Mouse (Mus musculus) gastrocnemius, postnatal 36 days (tissue): ENCODE data around the gene Slc50a1. TPM values are rescaled to one million over a fixed set of nuclear protein-coding genes. Genes with fewer than 3 reads are reported as not detected.
A peak's percentile ranks its signal among the peaks of the same experiment; 100 is the strongest.

Experiments
- DNase-seq, 2 experiments: peaks; one replicate each; pipeline ENCODE4 v3.0.0; 2022
- intact Hi-C: fragments of 180-260 bp; cut with DNase I; formaldehyde crosslinking; loops from one replicate; pipeline ENCODE4 v1.15.1; 2025
- total RNA-seq, 2 experiments: library from RNA; stranded (reverse); gene quantifications; 2 replicates each; pipeline ENCODE4 v1.2.3; 2021

The Slc50a1 gene
- total RNA-seq, 2 experiments from 2014 or later, result 8.3 to 9.1 TPM

GRCm38 (mm10) chr3:89276061-89276460, 5.7 kb upstream of the Slc50a1 start:
- intact Hi-C loops, result no loop called here
- no peak for DNase-seq

GRCm38 (mm10) chr3:89271760-89272159, 1.4 kb upstream of the Slc50a1 start:
- intact Hi-C loops, result no loop called here
- DNase-seq, result no peak

GRCm38 (mm10) chr3:89270891-89271290, 521 bp upstream of the Slc50a1 start:
- intact Hi-C loops, result no loop called here
- DNase-seq, result no peak

GRCm38 (mm10) chr3:89268916-89269315, 1.5 kb downstream of the Slc50a1 start:
- no peak for DNase-seq
- intact Hi-C loops, result no loop called here

- intact Hi-C loops, result no loop called here
- DNase-seq, result peak; percentile 60 to 64
These were observed 3.9 kb downstream of the Slc50a1 start for GRCm38 (mm10) chr3:89266439-89266893.

GRCm38 (mm10) chr3:89262417-89262816, 8.0 kb downstream of the Slc50a1 start:
- DNase-seq, result no peak
- intact Hi-C loops, result no loop called here

- intact Hi-C loops, result no loop called here
- no peak for DNase-seq
These were observed 10.2 kb downstream of the Slc50a1 start for GRCm38 (mm10) chr3:89260211-89260610.

- intact Hi-C loops, result no loop called here
- no peak for DNase-seq
These were observed 11.3 kb downstream of the Slc50a1 start, which contains the start of gene Dpm3 for GRCm38 (mm10) chr3:89259076-89259475. Gene Dpm3 (plus strand): TSS chr3:89259358.

- intact Hi-C loops, result no loop called here
- no peak for DNase-seq
These were observed 14.2 kb downstream of the Slc50a1 start for GRCm38 (mm10) chr3:89256177-89256576.

GRCm38 (mm10) chr3:89254994-89255393, 15.4 kb downstream of the Slc50a1 start:
- no peak for DNase-seq
- intact Hi-C loops, result no loop called here

GRCm38 (mm10) chr3:89251365-89251895, 18.9 kb downstream of the Slc50a1 start:
- peak; percentile 46 to 57 for DNase-seq
- intact Hi-C loops, result no loop called here

- DNase-seq, result peak; percentile 52 to 60
These were observed 19.8 kb downstream of the Slc50a1 start for GRCm38 (mm10) chr3:89250435-89251040.

GRCm38 (mm10) chr3:89247466-89247865, 22.9 kb downstream of the Slc50a1 start:
- intact Hi-C loops, result no loop called here
- DNase-seq, result no peak

More at GRCm38 (mm10) chr3:89250435-89251040, 19.8 kb downstream of the Slc50a1 start:
- intact Hi-C loops, result no loop called here

- DNase-seq, result peak; percentile 85 to 88
- intact Hi-C loops, result no loop called here
These were observed 23.9 kb downstream of the Slc50a1 start, which contains the start of gene Trim46 for GRCm38 (mm10) chr3:89246261-89247100. Gene Trim46 (minus strand): TSS chr3:89246309.

GRCm38 (mm10) chr3:89245688-89246171, 24.6 kb downstream of the Slc50a1 start, which contains the start of gene Krtcap2:
Gene Krtcap2 (plus strand): TSS chr3:89245966.
- intact Hi-C loops, result no loop called here
- DNase-seq, result no peak

GRCm38 (mm10) chr3:89244982-89245687, 25.2 kb downstream of the Slc50a1 start:
- intact Hi-C loops, result no loop called here

GRCm38 (mm10) chr3:89244158-89244981, 26.0 kb downstream of the Slc50a1 start:
- intact Hi-C loops, result no loop called here
- DNase-seq, result no peak

More at GRCm38 (mm10) chr3:89244982-89245687, 25.2 kb downstream of the Slc50a1 start:
- DNase-seq, result no peak

- DNase-seq, result no peak
- intact Hi-C loops, result no loop called here
These were observed 26.8 kb downstream of the Slc50a1 start for GRCm38 (mm10) chr3:89243609-89244008.

- intact Hi-C loops, result no loop called here
- DNase-seq, result no peak
These were observed 28.0 kb downstream of the Slc50a1 start for GRCm38 (mm10) chr3:89242331-89242895.
